Mouse (Mus musculus) urinary bladder, postnatal 10 days (tissue): Measurements from ENCODE around the gene Vmn2r114.
"Not testable (repeated sequence)": the region's sequence is repeated elsewhere in the genome, so short reads cannot be mapped to it uniquely, and the experiment has no call there.

Experiments
- DNase-seq: peaks from one replicate; pipeline ENCODE4 v3.0.0; 2022; ENCODE audit warnings: low spot score

Gene Vmn2r114

DNA sequence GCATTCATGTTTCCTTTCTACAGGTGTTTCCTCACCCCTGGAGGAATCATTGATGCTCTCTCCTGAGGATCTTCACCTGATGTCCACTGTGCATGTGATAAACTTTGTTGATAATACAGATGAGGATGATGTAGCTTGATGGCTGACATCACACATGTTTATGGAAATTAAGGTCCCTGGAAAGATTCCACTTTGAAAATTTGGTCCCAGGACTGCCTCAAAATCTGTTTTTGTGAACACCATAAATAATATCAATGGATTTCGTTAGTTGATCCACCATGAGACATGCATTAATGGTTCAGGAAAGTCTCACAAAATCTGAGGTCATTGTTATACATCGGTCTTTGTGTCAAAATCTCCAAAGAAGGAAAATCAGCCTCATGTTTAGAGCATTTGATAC, at the start of gene Vmn2r114:
Gene Vmn2r114, minus strand, starts transcription at position 101 of the 400 bp plus-strand sequence.
- DNase-seq: not testable (repeated sequence)

DNA sequence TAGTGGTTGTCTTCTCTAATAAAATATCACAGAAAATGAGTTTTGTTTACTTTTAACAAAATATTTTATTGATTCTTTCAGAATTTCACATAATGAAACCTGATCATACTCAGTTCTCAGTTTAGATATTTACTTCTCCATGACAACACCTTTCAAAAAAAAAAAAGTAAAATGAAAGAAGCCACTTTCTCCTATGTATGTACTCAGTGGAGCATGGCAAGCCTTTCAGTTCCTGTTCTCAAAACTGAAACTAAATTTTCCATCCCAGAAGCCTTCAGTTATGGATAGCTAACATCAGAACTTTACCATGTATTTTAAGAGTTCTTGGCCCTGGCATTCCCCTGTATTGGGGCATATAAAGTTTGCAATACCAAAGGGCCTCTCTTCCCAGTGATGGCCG, 39.3 kb upstream of the Vmn2r114 start:
- no peak for DNase-seq

DNA sequence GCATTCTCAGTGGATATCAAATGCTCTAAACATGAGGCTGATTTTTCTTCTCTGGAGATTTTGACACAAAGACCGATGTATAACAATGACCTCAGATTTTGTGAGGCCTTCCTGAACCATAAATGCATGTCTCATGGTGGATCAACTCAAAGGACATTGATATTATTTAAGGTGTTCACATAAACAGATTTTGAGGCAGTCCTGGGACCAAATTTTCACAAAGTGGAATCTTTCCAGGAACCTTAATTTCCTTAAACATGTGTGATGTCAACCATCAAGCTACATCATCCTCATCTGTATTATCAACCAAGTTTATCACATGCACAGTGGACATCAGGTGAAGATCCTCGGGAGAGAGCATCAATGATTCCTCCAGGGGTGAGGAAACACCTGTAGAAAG, 31.1 kb upstream of the Vmn2r114 start, which contains the start of gene Vmn2r115:
Gene Vmn2r115, plus strand, starts transcription at position 301 of the 400 bp plus-strand sequence.
- not testable (repeated sequence) for DNase-seq

DNA sequence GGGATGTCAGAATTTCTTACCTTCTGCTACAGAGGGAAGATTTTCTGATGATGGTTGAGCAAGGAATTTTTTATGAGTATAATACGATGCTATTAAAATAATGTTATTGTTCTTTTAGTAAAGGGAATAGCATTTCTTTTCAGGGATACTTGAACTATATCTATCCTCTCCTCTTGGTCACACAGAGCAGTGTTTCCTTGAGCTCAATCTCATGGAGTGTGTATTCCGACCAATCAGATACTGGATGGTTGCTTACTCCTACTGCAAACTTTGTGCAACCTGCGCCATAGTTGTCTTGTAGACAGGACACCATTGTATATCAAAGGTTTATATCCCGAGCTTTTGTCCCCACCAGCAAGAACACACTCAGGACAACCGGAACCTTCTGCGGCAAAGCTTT, 18.3 kb upstream of the Vmn2r114 start:
- DNase-seq: no peak
